Mouse (Mus musculus): ENCODE measurements at regions not wholly inside any gene's neighbourhood (a gene's known extent, or its start where the extent isn't known, plus 50 kb on each side); places are given as distances from the start of the nearest gene placed in this dataset.

- DNase-seq, result no peak
Measured at GRCm38 (mm10) chr19:28205691-28206090, 194.7 kb upstream of the Rfx3 start.

- DNase-seq, result no peak
Measured at GRCm38 (mm10) chr19:28203719-28204118, 192.8 kb upstream of the Rfx3 start.

GRCm38 (mm10) chr19:28199385-28199784, 188.4 kb upstream of the Rfx3 start:
- DNase-seq, result no peak

- DNase-seq, result no peak
Measured at GRCm38 (mm10) chr19:28196881-28197280, 185.9 kb upstream of the Rfx3 start.

GRCm38 (mm10) chr19:28192248-28192647, 181.3 kb upstream of the Rfx3 start:
- DNase-seq, result no peak

- DNase-seq, result no peak
Measured at GRCm38 (mm10) chr19:28191428-28192116, 180.6 kb upstream of the Rfx3 start.

GRCm38 (mm10) chr19:28190250-28190649, 179.3 kb upstream of the Rfx3 start:
- DNase-seq, result no peak

- DNase-seq, result no peak
Measured at GRCm38 (mm10) chr19:28188363-28188762, 177.4 kb upstream of the Rfx3 start.

GRCm38 (mm10) chr19:28182411-28183182, 171.6 kb upstream of the Rfx3 start:
- no peak for DNase-seq

GRCm38 (mm10) chr19:28181171-28181570, 170.2 kb upstream of the Rfx3 start:
- DNase-seq, result no peak

- no peak for DNase-seq
Measured at GRCm38 (mm10) chr19:28178114-28178513, 167.1 kb upstream of the Rfx3 start.

- DNase-seq, result no peak
Measured at GRCm38 (mm10) chr19:28176821-28177220, 165.9 kb upstream of the Rfx3 start.

- no peak for DNase-seq
Measured at GRCm38 (mm10) chr19:28171836-28172534, 161.0 kb upstream of the Rfx3 start.

- no peak for DNase-seq
Measured at GRCm38 (mm10) chr19:28167451-28168165, 156.6 kb upstream of the Rfx3 start.

- DNase-seq, result no peak
Measured at GRCm38 (mm10) chr19:28166626-28167025, 155.7 kb upstream of the Rfx3 start.

- peak; percentile 48 for DNase-seq
Measured at GRCm38 (mm10) chr19:28165901-28166361, 155.0 kb upstream of the Rfx3 start.

- DNase-seq, result no peak
Measured at GRCm38 (mm10) chr19:28163195-28163594, 152.2 kb upstream of the Rfx3 start.

GRCm38 (mm10) chr19:28160582-28160981, 149.6 kb upstream of the Rfx3 start:
- DNase-seq, result peak; percentile 7

- no peak for DNase-seq
Measured at GRCm38 (mm10) chr19:28157196-28157595, 146.2 kb upstream of the Rfx3 start.

GRCm38 (mm10) chr19:28137581-28137980, 126.6 kb upstream of the Rfx3 start:
- DNase-seq, result no peak

- no peak for DNase-seq
Measured at GRCm38 (mm10) chr19:28134806-28135205, 123.8 kb upstream of the Rfx3 start.

Data from adrenal gland, postnatal 25 days (tissue).